Mouse (Mus musculus) gastrocnemius, postnatal 25 days (tissue): ENCODE results near the gene Vmn1r201. TPM values are rescaled to one million over a fixed set of nuclear protein-coding genes. Genes with fewer than 3 reads are reported as not detected.

Source experiments
- DNase-seq: peaks from one replicate; pipeline ENCODE4 v3.0.0; 2022
- long read RNA-seq, 2 experiments: library from polyadenylated mRNA; stranded (forward); transcript quantifications; one replicate each; pipeline ENCODE4 v2.0.0; 2021
- total RNA-seq, 2 experiments: library from RNA; stranded (reverse); gene quantifications; 1 replicate in 1 of 2; 2 replicates in 1 of 2; pipeline ENCODE4 v1.2.3; 2021

Vmn1r201 gene
- total RNA-seq = not detected
- long read RNA-seq, experiment 1 = 0 reads
- long read RNA-seq, experiment 2 = 0 reads

GRCm38 (mm10) chr13:22471623-22472022 is at the start of gene Vmn1r201:
Gene Vmn1r201, plus strand, starts transcription at chr13:22471923.
- DNase-seq = no peak

GRCm38 (mm10) chr13:22455145-22455544 is 16.6 kb upstream of the Vmn1r201 start:
- DNase-seq = no peak

GRCm38 (mm10) chr13:22502431-22502830 is 30.7 kb downstream of the Vmn1r201 start:
- no peak for DNase-seq

- no peak for DNase-seq
These were observed 33.6 kb downstream of the Vmn1r201 start, which contains the start of gene Vmn1r202 for GRCm38 (mm10) chr13:22505281-22505680. Gene Vmn1r202, minus strand, starts transcription at chr13:22505381.

- no peak for DNase-seq
These were observed 46.1 kb downstream of the Vmn1r201 start, which contains the start of gene Vmn1r203 for GRCm38 (mm10) chr13:22517814-22518213. Gene Vmn1r203, plus strand, starts transcription at chr13:22518114.

Other genes starting within 250 kb of the Vmn1r201 start
- gene Vmn1r193, start 248.8 kb upstream of the Vmn1r201 start, total RNA-seq = not detected
- gene Vmn1r194, start 227.7 kb upstream of the Vmn1r201 start, total RNA-seq = not detected
- not detected for gene Vmn1r195, start 201.4 kb upstream of the Vmn1r201 start, total RNA-seq
- gene Vmn1r196, start 182.0 kb upstream of the Vmn1r201 start, total RNA-seq = not detected
- not detected for gene Vmn1r197, start 147.3 kb upstream of the Vmn1r201 start, total RNA-seq
- not detected for gene Vmn1r198, start 121.6 kb upstream of the Vmn1r201 start, total RNA-seq
- gene Vmn1r199, start 92.1 kb upstream of the Vmn1r201 start, total RNA-seq = not detected
- not detected for gene Vmn1r200, start 81.5 kb upstream of the Vmn1r201 start, total RNA-seq
- gene Vmn1r202, start 33.5 kb downstream of the Vmn1r201 start, total RNA-seq = not detected
- gene Vmn1r203, start 46.2 kb downstream of the Vmn1r201 start, total RNA-seq = not detected
- gene Vmn1r204, start 81.3 kb downstream of the Vmn1r201 start, total RNA-seq = not detected
- not detected for gene Vmn1r205, start 121.1 kb downstream of the Vmn1r201 start, total RNA-seq
- gene Vmn1r206, start 152.3 kb downstream of the Vmn1r201 start, total RNA-seq = not detected